Mouse (Mus musculus) testis, adult 2 months (tissue): Measurements from ENCODE around the gene 1700024P04Rik. TPM values are rescaled to one million over a fixed set of nuclear protein-coding genes. Genes with fewer than 3 reads are reported as not detected.
"Not testable (repeated sequence)": the region's sequence is repeated elsewhere in the genome, so short reads cannot be mapped to it uniquely, and the experiment has no call there.

Experiments
- H3K27ac ChIP-seq: fragments of 200-500 bp; 2 replicates; pipeline ENCODE4 v1.5.1; 2012; ENCODE audit warnings: low read depth, low read length; ENCODE audit not compliant: control insufficient read depth, insufficient read depth
- H3K27me3 ChIP-seq: fragments of 200-500 bp; 2 replicates; pipeline ENCODE4 v1.6.1; 2012; ENCODE audit warnings: mild to moderate bottlenecking, low read length, moderate library complexity; ENCODE audit not compliant: control insufficient read depth, insufficient read depth
- H3K36me3 ChIP-seq: fragments of 200-500 bp; 2 replicates; pipeline ENCODE4 v1.6.1; 2012; ENCODE audit warnings: mild to moderate bottlenecking, low read length; ENCODE audit not compliant: control insufficient read depth, insufficient read depth
- H3K4me1 ChIP-seq: fragments of 200-500 bp; 2 replicates; pipeline ENCODE4 v1.6.1; 2012; ENCODE audit warnings: low read length; ENCODE audit not compliant: control insufficient read depth, insufficient read depth
- H3K4me3 ChIP-seq: fragments of 200-500 bp; 2 replicates; pipeline ENCODE4 v1.5.1; 2012; ENCODE audit warnings: low read depth, mild to moderate bottlenecking, low read length, moderate library complexity, mixed read lengths; ENCODE audit not compliant: control insufficient read depth
- CTCF ChIP-seq: fragments of 200-500 bp; IDR thresholded peaks from 2 replicates; pipeline ENCODE4 v1.5.1; 2012; ENCODE audit warnings: low read depth, mild to moderate bottlenecking, inconsistent platforms, low read length, moderate library complexity; ENCODE audit not compliant: control insufficient read depth, insufficient read depth, insufficient replicate concordance
- POLR2A ChIP-seq: fragments of 200-500 bp; IDR thresholded peaks from 2 replicates; pipeline ENCODE4 v1.6.1; 2012; ENCODE audit warnings: low read depth, mild to moderate bottlenecking, inconsistent platforms, low read length, moderate library complexity; ENCODE audit not compliant: control insufficient read depth
- polyA plus RNA-seq: library from polyadenylated mRNA; depleted of rRNA; stranded (reverse); fragments of >200 nt; gene quantifications from 2 replicates; pipeline ENCODE4 v1.2.3, GENCODE M21; 2012

Gene 1700024P04Rik
- polyA plus RNA-seq, 1 experiment, result 657 TPM

- H3K36me3 ChIP-seq, result no peaks in the 10 kb centered on the region
- H3K27me3 ChIP-seq, result no peaks in the 10 kb centered on the region
- TF ChIP-seq CTCF, result no peak
- TF ChIP-seq POLR2A, result no peak
- H3K4me1 ChIP-seq, result peaks cover 5% of the 10 kb centered on the region
- H3K4me3 ChIP-seq, result no peak overlapping the region
- H3K27ac ChIP-seq, result no peak overlapping the region
Observed at GRCm38 (mm10) chr13:99019831-99020669, 35.7 kb upstream of the 1700024P04Rik start.

GRCm38 (mm10) chr13:99018526-99019201, 34.3 kb upstream of the 1700024P04Rik start:
- Histone ChIP-seq H3K27me3 (no peaks in the 10 kb centered on the region), H3K36me3 (no peaks in the 10 kb centered on the region), H3K4me1 (peaks cover 5% of the 10 kb centered on the region), H3K27ac (peak overlapping the region; percentile 32; the same call in 1 of the 2 replicates), H3K4me3 (no peak overlapping the region)
- TF ChIP-seq CTCF, result no peak
- no peak for TF ChIP-seq POLR2A

- Histone ChIP-seq H3K36me3 (no peaks in the 10 kb centered on the region), H3K4me1 (peaks cover 5% of the 10 kb centered on the region), H3K4me3 (no peak overlapping the region), H3K27ac (no peak overlapping the region), H3K27me3 (no peaks in the 10 kb centered on the region)
- no peak for TF ChIP-seq POLR2A
- TF ChIP-seq CTCF, result no peak
Observed at GRCm38 (mm10) chr13:99016696-99017095, 32.3 kb upstream of the 1700024P04Rik start.

- H3K27me3 ChIP-seq, result no peaks in the 10 kb centered on the region
- TF ChIP-seq POLR2A, result no peak
- TF ChIP-seq CTCF, result no peak
- H3K27ac ChIP-seq, result no peak overlapping the region
- no peak overlapping the region for H3K4me3 ChIP-seq
- H3K36me3 ChIP-seq, result no peaks in the 10 kb centered on the region
- H3K4me1 ChIP-seq, result no peaks in the 10 kb centered on the region
Observed at GRCm38 (mm10) chr13:99012891-99013290, 28.5 kb upstream of the 1700024P04Rik start.

GRCm38 (mm10) chr13:99008013-99008412, 23.6 kb upstream of the 1700024P04Rik start:
- H3K36me3 ChIP-seq, result no peaks in the 10 kb centered on the region
- TF ChIP-seq POLR2A, result no peak
- TF ChIP-seq CTCF, result no peak
- no peak overlapping the region for H3K27ac ChIP-seq
- no peaks in the 10 kb centered on the region for H3K27me3 ChIP-seq
- no peak overlapping the region for H3K4me3 ChIP-seq
- H3K4me1 ChIP-seq, result no peaks in the 10 kb centered on the region

- H3K4me1 ChIP-seq, result no peaks in the 10 kb centered on the region
- H3K27me3 ChIP-seq, result no peaks in the 10 kb centered on the region
- TF ChIP-seq CTCF (no peak), POLR2A (no peak)
- no peak overlapping the region for H3K4me3 ChIP-seq
- H3K27ac ChIP-seq, result no peak overlapping the region
- H3K36me3 ChIP-seq, result no peaks in the 10 kb centered on the region
Observed at GRCm38 (mm10) chr13:99006389-99007099, 22.2 kb upstream of the 1700024P04Rik start.

- not testable (repeated sequence) for H3K36me3 ChIP-seq, H3K4me1 ChIP-seq, H3K4me3 ChIP-seq, H3K27ac ChIP-seq, H3K27me3 ChIP-seq
Observed at GRCm38 (mm10) chr13:99001652-99002051, 17.3 kb upstream of the 1700024P04Rik start.
